Mouse (Mus musculus) CD4-positive helper T cell, adult 2 months (primary cell): ENCODE data around the gene Idh2.

ENCODE experiments used
- DNase-seq: peaks from one replicate; pipeline ENCODE4 v3.0.0-alpha.2; 2012; ENCODE audit warnings: low read depth, missing footprints, low spot score

Gene Idh2

DNA sequence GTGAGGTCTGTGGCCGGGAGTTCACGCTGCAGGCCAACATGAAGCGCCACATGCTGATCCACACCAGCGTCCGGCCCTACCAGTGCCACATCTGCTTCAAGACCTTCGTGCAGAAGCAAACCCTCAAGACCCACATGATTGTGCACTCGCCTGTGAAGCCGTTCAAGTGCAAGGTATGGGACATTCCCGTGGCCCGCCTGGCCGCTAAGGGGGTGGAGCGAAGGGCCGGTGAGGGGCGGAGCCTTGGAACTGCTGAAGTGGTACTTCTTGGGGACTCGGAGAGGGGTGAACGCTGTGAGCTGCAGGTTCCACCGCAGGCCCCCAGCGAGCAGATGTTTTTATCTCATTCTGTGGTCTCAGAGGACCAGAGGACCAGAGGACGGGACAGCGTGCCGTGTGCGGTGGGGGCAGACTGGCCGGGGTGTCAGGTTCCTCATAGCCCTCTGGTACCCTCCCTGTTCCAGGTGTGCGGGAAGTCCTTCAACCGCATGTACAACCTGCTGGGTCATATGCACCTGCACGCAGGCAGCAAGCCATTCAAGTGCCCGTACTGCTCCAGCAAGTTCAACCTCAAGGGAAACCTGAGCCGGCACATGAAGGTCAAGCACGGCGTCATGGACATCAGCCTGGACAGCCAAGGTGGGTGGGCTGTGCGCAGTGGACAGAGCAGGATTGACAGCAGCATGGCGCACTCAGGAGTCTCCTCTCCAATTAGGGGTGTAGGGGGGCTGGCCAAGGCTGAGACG, 29.0 kb downstream of the Idh2 start:
- DNase-seq = no peak

DNA sequence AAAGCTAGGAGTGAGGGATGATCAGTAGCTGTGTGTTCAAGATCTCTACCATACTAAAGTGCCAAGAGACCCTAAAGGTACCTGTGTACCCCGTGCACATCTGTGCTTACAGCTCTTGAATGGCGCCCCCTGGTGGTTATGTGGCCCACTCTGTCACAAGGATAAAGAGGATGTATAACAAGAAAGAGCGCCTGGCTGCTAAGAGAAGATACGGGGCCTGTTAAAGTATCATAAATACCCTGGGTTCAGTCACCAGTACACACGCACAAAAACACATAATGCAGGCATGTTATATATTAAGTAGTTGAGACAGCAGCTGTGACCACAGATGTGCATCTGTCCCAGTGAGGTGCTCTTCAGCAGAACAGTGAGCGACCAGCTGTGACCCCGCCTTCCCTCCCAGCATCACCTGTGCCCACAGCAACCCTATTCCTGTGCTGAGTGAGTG, 30.7 kb downstream of the Idh2 start:
- peak; percentile 69 for DNase-seq

DNA sequence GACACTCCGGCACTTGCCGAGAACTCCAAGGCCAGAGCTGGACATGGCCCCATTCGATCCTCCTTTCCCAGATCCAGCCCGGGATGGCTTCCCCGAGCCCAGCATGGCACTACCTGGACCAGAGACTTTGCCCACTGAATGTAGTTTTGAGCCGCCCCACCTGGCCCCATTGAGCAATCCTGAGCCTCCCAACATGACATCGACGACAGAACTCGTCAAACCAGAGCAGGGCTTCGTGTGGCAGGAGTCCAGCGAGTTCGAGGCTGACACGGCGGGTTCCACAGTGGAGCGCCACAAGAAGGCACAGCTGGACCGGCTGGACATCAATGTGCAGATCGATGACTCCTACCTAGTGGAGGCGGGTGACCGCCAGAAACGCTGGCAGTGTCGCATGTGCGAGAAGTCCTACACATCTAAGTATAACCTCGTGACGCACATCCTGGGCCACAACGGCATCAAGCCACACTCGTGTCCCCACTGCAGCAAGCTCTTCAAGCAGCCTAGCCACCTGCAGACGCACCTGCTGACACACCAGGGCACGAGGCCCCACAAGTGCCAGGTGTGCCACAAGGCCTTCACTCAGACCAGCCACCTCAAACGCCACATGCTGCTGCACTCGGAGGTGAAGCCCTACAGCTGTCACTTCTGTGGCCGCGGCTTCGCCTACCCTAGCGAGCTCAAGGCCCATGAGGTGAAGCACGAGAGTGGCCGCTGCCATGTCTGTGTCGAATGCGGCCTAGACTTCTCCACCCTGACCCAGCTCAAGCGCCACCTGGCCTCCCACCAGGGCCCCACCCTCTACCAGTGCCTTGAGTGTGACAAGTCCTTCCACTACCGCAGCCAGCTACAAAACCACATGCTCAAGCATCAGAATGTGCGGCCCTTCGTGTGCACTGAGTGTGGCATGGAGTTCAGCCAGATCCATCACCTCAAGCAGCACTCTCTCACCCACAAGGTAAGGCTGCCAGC, 33.3 kb downstream of the Idh2 start:
- no peak for DNase-seq

DNA sequence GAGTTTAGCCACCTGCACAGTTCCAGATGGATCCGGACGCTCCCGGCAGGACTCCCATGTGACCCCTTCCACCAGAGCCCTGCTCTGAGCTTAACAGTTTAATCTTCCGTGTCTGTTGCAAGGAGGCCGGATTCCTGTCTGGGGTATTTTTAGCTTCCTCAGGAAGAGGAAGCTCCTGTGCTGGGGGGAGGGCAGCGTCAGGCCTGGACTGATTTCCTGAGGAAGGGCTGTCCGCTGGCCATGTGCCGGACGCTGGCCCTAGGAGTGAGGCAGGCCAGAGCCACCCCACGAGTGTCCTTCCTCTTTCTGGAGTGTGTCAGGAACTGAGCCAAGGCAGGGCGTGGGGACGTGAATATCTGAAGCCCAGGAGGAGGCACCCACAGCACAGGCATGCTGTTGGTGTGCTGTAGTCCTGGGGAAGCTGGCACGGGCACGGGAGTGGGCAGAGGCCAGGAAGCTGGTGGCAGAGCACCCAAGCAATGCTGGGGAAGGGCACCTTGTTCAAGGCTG, 36.3 kb downstream of the Idh2 start:
- DNase-seq = no peak

DNA sequence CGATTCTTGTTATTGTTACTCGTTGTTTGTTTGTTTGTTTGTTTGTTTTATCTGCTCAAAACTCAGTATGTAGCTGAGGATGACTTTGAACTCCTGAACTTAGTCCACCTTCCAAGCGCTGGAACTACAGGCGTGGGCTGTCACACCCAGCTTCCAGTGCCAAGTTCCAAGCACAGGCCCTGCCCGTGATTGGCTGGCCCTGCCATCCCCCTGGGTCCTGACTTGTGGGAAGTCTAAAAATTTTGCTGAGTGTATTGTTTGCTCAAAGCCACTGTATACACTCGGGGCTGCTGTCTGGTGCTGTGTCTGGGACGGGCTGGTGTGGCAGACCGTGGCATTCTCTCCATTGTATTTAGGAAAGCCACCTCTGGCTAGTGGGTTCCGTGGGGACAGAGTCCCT, 37.4 kb downstream of the Idh2 start:
- DNase-seq = no peak

DNA sequence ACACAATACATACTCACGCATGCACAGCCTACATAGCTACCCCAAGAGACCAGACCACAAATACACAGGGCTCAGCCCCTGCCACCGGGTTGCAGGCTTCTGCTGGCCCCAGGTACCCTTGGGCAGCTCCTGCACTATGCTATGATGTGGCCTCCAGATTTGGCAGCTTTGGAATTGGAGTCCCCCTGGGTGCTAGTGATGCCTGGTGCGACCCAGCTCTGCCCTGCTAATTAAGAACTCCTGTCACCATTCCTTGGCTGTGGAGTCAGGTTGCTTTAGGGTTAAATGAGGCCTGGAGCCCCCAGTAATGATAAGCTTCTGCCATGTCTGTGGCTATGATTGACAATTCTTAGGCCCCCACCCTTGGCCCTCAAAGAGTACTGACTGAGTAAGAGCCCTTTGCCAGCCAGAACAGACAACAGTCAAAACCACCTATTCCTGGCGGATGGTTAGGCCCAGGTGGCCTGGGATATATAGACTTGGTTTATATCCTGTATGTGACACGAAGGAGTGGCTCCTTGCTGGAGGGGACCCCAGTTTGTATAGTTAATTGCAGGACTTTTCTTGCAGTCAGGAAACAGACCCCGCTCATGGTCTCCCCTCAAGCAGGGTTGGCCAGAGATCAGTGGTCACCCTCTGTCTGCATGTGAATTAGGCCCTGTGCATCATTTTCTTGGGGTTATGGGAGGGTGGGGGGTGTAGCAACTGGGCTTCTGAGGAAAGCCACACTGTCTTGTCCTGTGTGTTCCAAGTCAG, 38.1 kb downstream of the Idh2 start:
- no peak for DNase-seq

DNA sequence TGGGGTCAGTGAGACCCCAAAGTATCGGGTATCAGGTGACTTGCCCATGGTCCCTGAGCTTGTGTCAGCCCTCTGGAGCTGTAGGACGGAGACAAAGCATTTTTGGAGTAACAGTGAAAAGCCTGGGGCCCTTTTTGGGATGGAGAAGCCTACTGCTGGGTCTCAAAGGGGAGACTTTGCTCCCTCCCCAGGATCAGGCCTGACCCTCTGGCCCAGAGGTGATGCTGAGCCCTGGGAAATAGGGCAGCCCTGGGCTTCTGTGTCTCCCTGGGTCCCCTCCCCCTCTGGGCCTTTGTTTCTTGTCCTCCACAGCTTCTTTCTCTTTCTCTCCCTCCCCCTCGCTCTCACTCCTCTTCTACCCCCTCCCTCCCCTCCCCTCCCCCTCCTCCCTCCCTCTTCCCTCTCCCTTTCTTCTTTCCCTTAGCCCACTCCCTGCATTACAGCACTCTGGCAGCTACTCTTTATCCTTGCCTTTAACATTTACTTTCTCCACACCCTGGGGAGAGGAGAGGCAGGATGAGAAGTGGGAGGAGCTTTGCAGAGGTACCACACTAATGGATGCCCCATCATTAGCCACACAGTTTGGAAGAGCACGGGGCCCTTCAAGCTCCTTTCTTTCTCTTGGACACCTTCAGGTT, 39.1 kb downstream of the Idh2 start:
- no peak for DNase-seq

DNA sequence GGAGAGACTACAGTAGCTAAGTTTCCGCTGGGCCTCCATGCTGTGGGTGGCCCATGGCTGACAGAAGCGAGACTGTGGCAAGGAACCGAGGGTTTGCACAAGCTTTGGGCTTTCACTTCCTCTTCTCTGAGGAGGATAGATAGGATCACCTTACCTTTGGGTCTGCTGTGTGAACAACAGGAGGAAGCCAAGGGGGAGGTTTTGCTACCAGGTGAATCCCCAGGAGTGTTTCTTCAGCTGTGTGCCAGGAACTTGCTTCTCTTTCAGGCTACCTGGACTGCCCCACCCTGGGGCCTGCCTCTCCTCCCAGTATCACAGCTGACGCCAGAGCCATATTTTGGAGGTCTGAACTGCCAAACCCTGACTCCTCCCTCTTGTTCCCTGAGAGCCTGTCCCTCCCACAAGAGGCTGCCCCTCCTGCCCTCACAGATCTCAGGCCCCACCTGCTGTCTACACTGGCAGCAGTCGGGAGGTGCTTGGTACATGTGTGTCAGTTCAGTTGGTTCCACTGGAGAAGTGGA, 40.2 kb downstream of the Idh2 start:
- peak; percentile 64 for DNase-seq

DNA sequence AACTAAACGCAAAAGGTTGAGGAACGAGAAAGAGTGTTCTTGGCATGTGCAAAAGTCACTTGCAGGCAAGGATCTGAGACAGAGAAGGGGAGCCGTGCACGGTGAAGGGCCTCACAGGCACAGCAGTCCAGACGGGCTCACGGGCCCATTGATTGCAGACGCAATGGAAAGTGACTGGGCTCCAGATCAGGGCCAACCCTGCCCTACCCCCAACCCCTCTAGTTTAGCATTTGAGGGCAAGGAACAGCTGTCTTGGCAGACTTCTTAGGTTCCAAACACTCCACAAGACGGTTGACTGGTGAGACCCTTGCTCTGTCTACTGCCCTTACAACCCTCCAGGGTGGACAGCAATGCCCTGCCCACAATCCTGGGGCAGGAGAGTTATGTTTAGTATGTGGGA, 41.7 kb downstream of the Idh2 start:
- no peak for DNase-seq

DNA sequence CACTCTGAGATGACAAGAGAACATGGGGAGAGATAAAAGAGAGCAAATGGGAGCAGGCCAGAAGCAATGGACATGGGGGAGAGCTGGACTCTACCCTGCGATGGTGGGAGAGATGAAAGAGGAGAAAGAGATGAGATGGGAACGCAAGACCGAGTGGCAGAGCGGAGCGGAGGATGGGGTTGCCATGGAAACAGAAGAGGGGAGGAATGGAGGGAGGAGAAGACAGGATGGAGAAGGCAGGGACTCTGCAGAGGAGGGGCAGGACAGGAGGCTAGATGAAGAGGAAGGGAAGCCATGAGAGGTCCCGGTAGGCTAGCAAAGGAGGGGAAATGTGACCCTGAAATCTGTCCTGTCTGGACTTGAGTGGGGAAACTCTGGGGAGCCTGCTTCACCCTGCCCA, 42.9 kb downstream of the Idh2 start:
- no peak for DNase-seq

DNA sequence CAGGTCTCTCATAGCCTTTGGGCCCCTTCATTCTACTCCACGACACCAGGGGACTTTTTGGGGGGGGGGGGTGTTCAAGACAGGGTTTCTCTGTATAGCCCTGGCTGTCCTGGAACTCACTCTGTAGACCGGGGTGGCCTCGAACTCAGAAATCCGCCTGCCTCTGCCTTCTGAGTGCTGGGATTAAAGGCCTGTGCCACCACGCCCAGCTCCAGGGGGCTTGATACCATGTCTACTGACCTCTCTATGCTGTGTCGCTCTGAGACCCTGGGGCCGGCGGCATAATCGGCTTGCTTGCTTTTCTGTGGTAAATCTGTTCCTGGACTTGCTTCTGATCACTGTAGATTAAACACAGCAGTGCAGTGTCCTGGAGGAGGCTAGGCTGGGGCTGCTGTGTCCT, 44.0 kb downstream of the Idh2 start:
- DNase-seq = no peak

DNA sequence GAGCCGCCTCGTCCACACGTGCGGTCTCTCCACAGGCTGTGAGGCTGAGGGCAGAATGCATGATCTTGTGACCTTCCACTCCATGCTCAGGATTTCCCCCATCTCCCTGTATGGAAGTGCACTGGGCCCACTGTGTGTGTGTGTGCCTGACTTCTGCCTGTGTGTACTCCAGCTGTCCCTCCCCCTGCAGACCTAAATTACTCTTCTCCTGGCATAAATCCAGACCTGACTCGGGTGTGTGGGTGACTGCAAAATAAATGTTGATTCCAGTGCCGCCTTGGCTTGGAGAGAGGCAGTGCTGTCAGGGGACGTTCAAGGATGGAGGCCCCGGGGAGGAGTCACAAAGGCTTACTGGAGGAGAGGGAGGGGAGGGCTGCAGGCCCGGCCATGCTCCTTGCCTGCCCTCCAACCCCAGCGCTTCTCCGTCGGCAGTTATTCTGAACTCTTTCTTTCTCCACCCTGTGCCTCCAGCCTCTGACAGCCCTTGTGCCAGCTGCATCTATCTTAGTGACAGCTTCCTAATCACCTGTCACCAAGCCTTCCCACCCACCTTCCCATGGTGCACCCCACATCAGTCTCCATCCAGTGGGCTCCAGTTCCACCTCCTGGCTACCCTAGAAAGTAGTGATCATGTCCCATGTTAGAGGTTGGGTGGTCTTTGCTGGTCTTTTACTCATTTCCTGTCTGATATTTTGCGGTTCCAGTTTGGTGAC, 45.4 kb downstream of the Idh2 start:
- no peak for DNase-seq

DNA sequence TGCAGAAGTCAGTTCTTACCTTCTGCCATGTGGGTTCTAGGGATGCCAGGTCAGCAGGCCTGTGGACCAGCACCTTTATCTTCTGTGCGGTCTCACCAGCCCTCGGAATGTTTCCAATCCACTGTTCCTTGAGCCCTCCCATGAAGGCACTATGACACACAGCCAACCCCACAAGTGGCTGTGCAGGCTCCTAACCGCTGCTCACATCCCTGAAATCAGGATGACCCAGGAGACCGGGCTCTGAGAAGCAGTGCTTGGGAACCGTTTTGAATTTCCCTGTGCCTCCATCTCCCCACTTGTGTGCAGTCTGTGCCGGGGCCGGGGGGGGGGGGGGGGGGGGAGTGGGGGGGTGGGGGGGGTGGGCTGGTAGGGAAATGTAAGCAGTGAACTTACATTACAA, 46.9 kb downstream of the Idh2 start:
- DNase-seq = no peak

DNA sequence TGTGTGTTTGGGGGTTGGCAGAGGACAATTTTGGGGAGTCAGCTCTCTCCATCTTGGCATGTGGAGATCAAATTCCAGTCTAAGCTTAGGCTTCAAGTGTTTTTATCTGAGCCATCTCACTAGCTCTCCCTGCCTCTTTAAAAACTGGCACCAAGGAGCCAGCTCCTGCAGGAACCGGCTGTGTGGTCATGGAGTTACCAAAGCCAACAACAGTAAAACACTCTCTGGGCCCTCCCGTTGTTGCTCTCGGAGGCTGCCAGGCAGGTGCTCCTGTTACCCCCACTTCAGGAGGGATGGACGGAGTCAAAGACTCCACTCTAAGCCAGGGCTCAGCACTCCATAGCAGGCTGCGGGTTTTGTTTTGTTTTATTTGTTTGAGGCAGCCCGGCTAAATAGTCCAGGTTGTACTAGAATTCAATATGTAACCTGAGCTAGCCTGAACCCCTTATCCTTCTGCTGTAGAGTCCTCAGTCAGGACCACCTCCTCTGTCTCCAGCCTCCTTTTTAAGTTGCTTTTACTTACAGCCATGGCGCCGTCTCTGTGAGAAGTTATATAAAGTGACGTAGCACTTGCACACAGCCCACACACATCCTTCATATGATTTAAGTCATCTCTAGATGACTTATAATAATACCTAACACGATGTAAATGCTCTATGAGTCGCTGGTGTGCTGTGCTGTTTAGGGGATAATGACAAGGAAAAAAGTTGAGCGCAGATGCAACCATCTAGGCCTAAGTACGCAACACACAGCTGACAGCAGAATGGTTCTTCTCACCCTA, 48.3 kb downstream of the Idh2 start:
- DNase-seq = no peak

DNA sequence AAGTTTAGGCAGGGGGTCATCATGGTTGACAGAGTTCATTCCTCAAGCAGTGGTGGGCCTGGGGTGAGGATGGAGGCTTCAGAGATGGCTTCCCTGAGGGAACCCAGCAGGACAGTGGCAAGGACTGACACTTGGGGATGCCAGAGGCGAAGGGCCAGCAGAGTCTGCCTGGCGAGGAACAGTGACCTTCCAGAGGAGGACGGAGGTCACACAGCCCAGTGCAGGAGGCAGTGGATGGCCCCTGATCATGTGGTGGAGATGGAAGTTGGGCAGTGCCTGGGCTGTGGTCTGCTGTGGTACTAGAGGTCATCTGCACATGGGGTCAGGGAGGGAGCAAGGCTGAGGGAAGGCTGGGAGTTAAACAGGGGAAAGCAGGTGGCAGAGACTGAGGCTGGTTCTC, 49.9 kb downstream of the Idh2 start:
- DNase-seq = no peak

DNA sequence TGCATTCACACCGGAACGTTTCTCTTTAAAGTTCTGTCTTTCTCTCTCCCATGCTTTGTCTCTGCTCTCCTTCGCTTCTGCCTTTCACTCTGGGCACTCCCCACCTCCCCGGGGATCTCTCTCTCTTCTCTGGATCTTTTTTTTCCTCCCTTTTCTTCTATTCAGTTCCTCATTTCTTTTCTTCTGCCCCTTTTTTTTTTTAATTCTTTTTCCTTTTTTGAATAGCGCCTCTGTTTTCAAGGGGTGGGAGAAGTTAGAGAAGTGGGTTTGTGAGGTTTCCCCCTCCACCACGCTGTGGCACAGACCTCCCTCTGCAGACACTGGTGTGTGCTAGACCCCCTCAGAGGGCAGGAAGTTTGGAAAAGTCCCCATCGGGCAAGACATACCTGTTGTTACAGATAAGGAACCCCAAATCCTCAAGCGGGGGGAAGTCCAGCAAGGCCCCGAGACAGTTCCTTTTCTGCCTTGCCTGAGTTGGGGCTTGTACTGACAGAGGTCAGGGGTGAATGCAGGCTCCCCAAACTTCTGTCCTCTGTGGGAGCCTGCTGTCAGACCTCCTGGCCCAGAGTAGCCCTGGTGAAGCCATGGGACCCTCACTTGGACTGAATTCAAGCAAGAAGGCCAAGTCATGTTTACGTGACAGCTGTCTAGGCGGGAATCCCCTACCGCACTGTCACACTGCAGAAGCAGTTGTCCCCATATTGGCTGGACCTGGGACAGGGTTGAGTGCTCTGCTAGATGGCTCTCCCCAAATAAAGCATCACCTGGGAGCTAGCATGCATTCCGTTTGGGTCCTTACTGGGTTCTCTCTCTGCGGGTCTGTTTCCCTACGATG, 51.1 kb downstream of the Idh2 start:
- DNase-seq = no peak

DNA sequence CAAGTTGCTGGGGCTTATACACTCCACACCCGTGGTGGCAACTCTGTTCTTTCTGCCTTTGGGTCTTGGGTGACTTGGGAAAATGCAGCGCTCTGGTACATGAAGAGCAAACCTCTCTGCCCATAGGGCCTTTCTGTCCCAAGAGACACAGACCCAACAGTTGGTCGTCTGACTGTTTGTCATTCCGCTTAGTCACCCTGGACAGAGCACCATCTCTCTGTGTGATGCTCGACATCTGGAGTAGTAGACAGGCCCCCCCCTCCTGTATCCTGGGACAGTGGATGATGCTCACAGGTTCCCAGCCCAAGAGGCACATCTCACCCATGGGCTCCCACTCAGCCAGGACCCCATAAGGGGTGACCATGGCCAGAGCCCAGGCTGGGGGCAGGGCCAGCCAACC, 51.9 kb downstream of the Idh2 start:
- no peak for DNase-seq

DNA sequence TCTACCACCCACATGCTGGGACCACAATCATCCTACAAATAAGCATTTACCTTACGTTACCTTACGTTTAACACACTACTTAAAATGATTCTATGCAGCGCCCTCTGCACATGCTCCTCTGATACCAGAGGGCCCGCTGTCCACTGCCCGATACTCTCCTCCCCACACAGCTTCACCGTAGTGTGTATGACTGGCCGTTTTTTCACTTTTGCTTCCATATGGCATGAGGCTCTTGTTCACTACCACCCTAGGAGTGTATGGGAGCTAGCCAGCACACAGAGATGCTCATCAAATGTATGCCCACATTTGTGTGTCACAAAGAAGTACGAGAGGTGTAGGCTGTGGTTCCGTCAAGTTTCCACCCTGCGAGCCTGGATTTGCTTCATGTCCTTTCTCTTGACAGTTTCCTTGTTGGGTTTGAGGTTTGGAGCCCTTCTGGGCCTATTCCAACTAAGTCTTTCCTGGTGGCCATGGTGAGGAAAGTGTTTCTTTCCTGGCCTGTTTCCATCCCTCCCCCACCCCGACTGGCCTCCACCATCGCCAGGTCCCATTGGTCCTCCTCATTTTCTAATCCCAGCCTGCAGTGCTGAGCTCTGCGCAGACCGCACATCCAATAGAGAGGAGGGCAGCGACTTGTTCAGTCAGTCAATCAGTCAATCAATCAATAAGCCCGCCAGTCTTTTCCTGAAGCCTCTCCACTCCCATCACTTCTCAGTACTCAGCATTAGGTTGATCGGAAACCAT, 52.9 kb downstream of the Idh2 start:
- no peak for DNase-seq
